Mouse (Mus musculus): ENCODE data around the gene Ntf3. TPM values are rescaled to one million over a fixed set of nuclear protein-coding genes. Genes with fewer than 3 reads are reported as not detected.

Gene Ntf3
- polyA plus RNA-seq, 1 experiment from 2014 or later, result 0.49 TPM

DNA sequence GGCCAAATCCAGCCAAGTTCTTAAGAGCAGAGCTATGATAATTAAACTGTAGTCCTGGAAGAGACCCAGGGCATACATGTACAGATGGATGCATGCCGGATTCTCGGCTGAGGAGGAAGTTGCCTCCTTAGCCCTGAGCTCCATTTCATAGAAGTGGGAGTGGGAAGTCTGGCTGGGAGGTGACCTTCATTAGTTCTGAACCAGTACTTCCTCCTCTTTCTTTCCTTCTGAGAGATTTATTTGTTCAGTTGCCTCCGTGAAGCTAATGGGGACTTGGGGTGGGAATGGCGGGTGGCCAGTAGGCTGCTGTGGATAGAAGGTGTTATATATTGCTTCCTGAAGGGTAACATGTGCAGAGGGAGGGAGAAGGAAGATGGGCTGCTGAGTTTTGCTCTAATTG, 28.1 kb upstream of the Ntf3 start:
- Histone ChIP-seq H3K27ac (ENCODE audit: low read depth) (no peak overlapping the region), H3K4me3 (ENCODE audit: low read depth, low read length) (no peak overlapping the region), H3K36me3 (replicated peaks; ENCODE audit: insufficient read depth, low read length) (no peaks in the 10 kb centered on the region), H3K4me2 (ENCODE audit: low read depth, low read length) (no peak overlapping the region), H3K9me3 (ENCODE audit: low read length) (no peaks in the 10 kb centered on the region), H3K9ac (replicated peaks) (no peak overlapping the region), H3K4me1 (ENCODE audit: insufficient read depth) (no peaks in the 10 kb centered on the region), H3K27me3 (ENCODE audit: insufficient read depth, low read length) (no peaks in the 10 kb centered on the region)
- no peak for DNase-seq
- ATAC-seq, result no peak
- no peak for TF ChIP-seq CTCF (IDR thresholded peaks at IDR 0.05; ENCODE audit: low read depth)
- no peak for TF ChIP-seq EP300 (IDR thresholded peaks at IDR 0.05; ENCODE audit: low read depth)
- WGBS (ENCODE audit: insufficient replicate concordance), result 53% methylated on average over 4 of the region's 4 CpGs

DNA sequence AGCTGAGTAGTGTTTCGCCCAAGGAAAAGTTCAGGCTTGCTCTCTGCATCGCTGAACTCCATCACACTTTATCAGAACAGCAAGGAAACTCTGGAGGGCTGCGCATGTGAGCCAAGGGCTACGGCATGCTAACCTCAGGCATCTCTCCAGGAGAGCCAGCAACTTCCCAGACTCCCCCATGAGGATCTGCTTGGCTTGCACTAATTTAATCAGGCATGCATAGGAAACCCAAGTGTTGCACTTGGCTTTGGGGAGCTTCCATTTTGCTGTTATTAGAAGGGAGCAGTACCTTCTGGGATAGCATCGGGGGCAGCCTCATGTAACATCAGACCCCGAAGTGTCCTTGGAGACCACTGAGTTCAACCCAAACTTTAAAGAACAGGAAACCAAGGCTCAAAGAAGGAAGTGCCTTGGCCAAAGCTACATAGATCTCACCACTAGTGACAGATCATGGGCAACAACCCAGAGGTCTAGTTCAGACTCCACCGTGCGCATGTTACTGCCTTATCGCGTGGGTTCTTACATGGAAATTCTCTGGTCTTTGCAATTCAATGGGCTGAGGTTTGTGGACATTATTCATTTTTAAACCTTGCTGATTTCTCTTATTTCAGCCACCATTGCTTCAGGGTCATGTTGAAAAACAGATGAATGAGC, 23.6 kb upstream of the Ntf3 start:
- H3K9ac ChIP-seq (replicated peaks), result no peak overlapping the region
- no peaks in the 10 kb centered on the region for H3K36me3 ChIP-seq (replicated peaks; ENCODE audit: insufficient read depth, low read length)
- no peak overlapping the region for H3K4me3 ChIP-seq (ENCODE audit: low read depth, low read length)
- no peaks in the 10 kb centered on the region for H3K9me3 ChIP-seq (ENCODE audit: low read length)
- no peak overlapping the region for H3K4me2 ChIP-seq (ENCODE audit: low read depth, low read length)
- H3K27me3 ChIP-seq (ENCODE audit: insufficient read depth, low read length), result no peaks in the 10 kb centered on the region
- no peak for TF ChIP-seq EP300 (IDR thresholded peaks at IDR 0.05; ENCODE audit: low read depth)
- no peak for TF ChIP-seq CTCF (IDR thresholded peaks at IDR 0.05; ENCODE audit: low read depth)
- no peak overlapping the region for H3K27ac ChIP-seq (ENCODE audit: low read depth)
- 58% methylated on average over 10 of the region's 10 CpGs for WGBS (ENCODE audit: insufficient replicate concordance)
- ATAC-seq (no peak), DNase-seq (no peak)
- H3K4me1 ChIP-seq (ENCODE audit: insufficient read depth), result no peaks in the 10 kb centered on the region

DNA sequence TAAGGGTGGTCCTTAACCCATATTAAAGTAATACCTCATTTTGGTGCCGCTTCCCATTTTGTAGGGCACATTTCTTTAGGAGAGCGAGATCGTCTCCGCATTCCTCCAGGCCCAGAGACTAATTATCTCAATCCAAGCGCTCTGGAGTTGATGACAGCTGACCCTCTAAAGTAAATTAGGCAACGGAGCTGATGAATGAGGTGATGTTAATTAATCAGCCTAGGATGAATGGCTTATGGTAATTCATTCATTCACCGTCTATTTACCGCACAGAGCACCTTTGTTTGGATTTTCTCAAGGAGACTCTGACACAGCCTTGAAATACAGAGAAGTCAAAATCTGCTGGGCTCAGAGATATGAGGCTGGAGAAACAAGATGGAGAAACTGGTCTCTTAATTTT, 20.7 kb upstream of the Ntf3 start:
- Histone ChIP-seq H3K27me3 (ENCODE audit: insufficient read depth, low read length) (no peaks in the 10 kb centered on the region), H3K4me2 (ENCODE audit: low read depth, low read length) (no peak overlapping the region), H3K4me3 (ENCODE audit: low read depth, low read length) (no peak overlapping the region), H3K36me3 (replicated peaks; ENCODE audit: insufficient read depth, low read length) (no peaks in the 10 kb centered on the region), H3K27ac (ENCODE audit: low read depth) (no peak overlapping the region), H3K4me1 (ENCODE audit: insufficient read depth) (no peaks in the 10 kb centered on the region), H3K9ac (replicated peaks) (no peak overlapping the region), H3K9me3 (ENCODE audit: low read length) (no peaks in the 10 kb centered on the region)
- DNase-seq (no peak), ATAC-seq (no peak)
- 64% methylated on average over 8 of the region's 8 CpGs for WGBS (ENCODE audit: insufficient replicate concordance)
- TF ChIP-seq EP300 (IDR thresholded peaks at IDR 0.05; ENCODE audit: low read depth), result no peak
- no peak for TF ChIP-seq CTCF (IDR thresholded peaks at IDR 0.05; ENCODE audit: low read depth)

- H3K9me3 ChIP-seq (ENCODE audit: low read length), result no peaks in the 10 kb centered on the region
- H3K9ac ChIP-seq (replicated peaks), result no peak overlapping the region
- DNase-seq (no peak), ATAC-seq (no peak)
- whole genome bisulfite sequencing (ENCODE audit: insufficient replicate concordance), result 56% methylated on average over 1 of the region's 1 CpGs
- H3K27me3 ChIP-seq (ENCODE audit: insufficient read depth, low read length), result no peaks in the 10 kb centered on the region
- H3K4me2 ChIP-seq (ENCODE audit: low read depth, low read length), result no peak overlapping the region
- H3K27ac ChIP-seq (ENCODE audit: low read depth), result no peak overlapping the region
- TF ChIP-seq CTCF (IDR thresholded peaks at IDR 0.05; ENCODE audit: low read depth), result no peak
- TF ChIP-seq EP300 (IDR thresholded peaks at IDR 0.05; ENCODE audit: low read depth), result no peak
- no peaks in the 10 kb centered on the region for H3K4me1 ChIP-seq (ENCODE audit: insufficient read depth)
- no peaks in the 10 kb centered on the region for H3K36me3 ChIP-seq (replicated peaks; ENCODE audit: insufficient read depth, low read length)
- no peak overlapping the region for H3K4me3 ChIP-seq (ENCODE audit: low read depth, low read length)
Measured at GRCm38 (mm10) chr6:126186116-126186515, 19.4 kb upstream of the Ntf3 start.

GRCm38 (mm10) chr6:126172071-126172470, 5.4 kb upstream of the Ntf3 start:
- TF ChIP-seq EP300 (IDR thresholded peaks at IDR 0.05; ENCODE audit: low read depth) (no peak), CTCF (IDR thresholded peaks at IDR 0.05; ENCODE audit: low read depth) (no peak)
- H3K9me3 ChIP-seq (ENCODE audit: low read length), result no peaks in the 10 kb centered on the region
- 88% methylated on average over 1 of the region's 1 CpGs for WGBS (ENCODE audit: insufficient replicate concordance)
- no peak overlapping the region for H3K9ac ChIP-seq (replicated peaks)
- H3K4me1 ChIP-seq (ENCODE audit: insufficient read depth), result no peaks in the 10 kb centered on the region
- H3K4me3 ChIP-seq (ENCODE audit: low read depth, low read length), result no peak overlapping the region
- DNase-seq (no peak), ATAC-seq (no peak)
- no peak overlapping the region for H3K27ac ChIP-seq (ENCODE audit: low read depth)
- no peak overlapping the region for H3K4me2 ChIP-seq (ENCODE audit: low read depth, low read length)
- peaks cover 7% of the 10 kb centered on the region for H3K27me3 ChIP-seq (ENCODE audit: insufficient read depth, low read length)
- H3K36me3 ChIP-seq (replicated peaks; ENCODE audit: insufficient read depth, low read length), result no peaks in the 10 kb centered on the region

GRCm38 (mm10) chr6:126170772-126171171, 4.1 kb upstream of the Ntf3 start:
- no peak overlapping the region for H3K4me2 ChIP-seq (ENCODE audit: low read depth, low read length)
- H3K4me3 ChIP-seq (ENCODE audit: low read depth, low read length), result no peak overlapping the region
- DNase-seq, result no peak
- no peak for ATAC-seq
- H3K9me3 ChIP-seq (ENCODE audit: low read length), result no peaks in the 10 kb centered on the region
- H3K27me3 ChIP-seq (ENCODE audit: insufficient read depth, low read length), result peaks cover 20% of the 10 kb centered on the region
- H3K4me1 ChIP-seq (ENCODE audit: insufficient read depth), result no peaks in the 10 kb centered on the region
- H3K36me3 ChIP-seq (replicated peaks; ENCODE audit: insufficient read depth, low read length), result no peaks in the 10 kb centered on the region
- TF ChIP-seq EP300 (IDR thresholded peaks at IDR 0.05; ENCODE audit: low read depth) (no peak), CTCF (IDR thresholded peaks at IDR 0.05; ENCODE audit: low read depth) (no peak)
- 58% methylated on average over 4 of the region's 4 CpGs for WGBS (ENCODE audit: insufficient replicate concordance)
- H3K9ac ChIP-seq (replicated peaks), result no peak overlapping the region
- H3K27ac ChIP-seq (ENCODE audit: low read depth), result no peak overlapping the region
